Mouse (Mus musculus): Measurements from ENCODE around the gene Rad9b.

DNA sequence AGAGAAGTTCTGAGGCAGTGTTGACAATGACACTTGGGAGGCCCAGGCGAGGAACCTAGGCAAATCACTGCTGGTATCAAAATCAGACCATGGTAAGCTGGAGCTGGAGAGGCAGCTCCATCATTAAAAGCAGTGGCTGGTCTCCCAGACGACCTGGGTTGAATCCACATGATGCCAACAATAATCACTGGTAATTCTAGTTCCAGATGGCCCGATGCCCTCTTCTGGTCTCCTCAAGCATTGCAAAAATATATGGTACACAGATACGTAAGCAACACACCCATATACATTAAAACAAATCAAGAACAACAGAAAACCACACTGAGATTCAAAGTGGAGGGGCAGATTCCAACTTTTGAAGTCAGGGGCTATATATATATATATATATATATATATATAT, 8.3 kb downstream of the Rad9b start:
- TF ChIP-seq CTCF (IDR thresholded peaks at IDR 0.05; ENCODE audit: control insufficient read depth, insufficient read depth, low read length) (no peak), POLR2A (IDR thresholded peaks at IDR 0.05; ENCODE audit: borderline replicate concordance, control insufficient read depth, low read depth, low read length) (no peak)

Measured in bone marrow, adult 2 months (tissue).